Mouse (Mus musculus) liver, adult (tissue): ENCODE data around the gene Gm5136.

Experiments used
- GATA4 ChIP-seq: IDR thresholded peaks from 2 replicates; pipeline ENCODE4 v1.6.1; 2014; ENCODE audit warnings: mild to moderate bottlenecking, low read length; ENCODE audit not compliant: insufficient replicate concordance

The Gm5136 gene

GRCm38 (mm10) chr10:108658300-108658699 is 41.7 kb downstream of the Gm5136 start:
- TF ChIP-seq GATA4: no peak

GRCm38 (mm10) chr10:108657669-108658068 is 42.3 kb downstream of the Gm5136 start:
- TF ChIP-seq GATA4: no peak

- no peak for TF ChIP-seq GATA4
Observed at GRCm38 (mm10) chr10:108656898-108657297, 43.1 kb downstream of the Gm5136 start.

- no peak for TF ChIP-seq GATA4
Observed at GRCm38 (mm10) chr10:108655074-108655473, 44.9 kb downstream of the Gm5136 start.

- TF ChIP-seq GATA4: no peak
Observed at GRCm38 (mm10) chr10:108652831-108653230, 47.1 kb downstream of the Gm5136 start.

GRCm38 (mm10) chr10:108652066-108652465 is 47.9 kb downstream of the Gm5136 start:
- TF ChIP-seq GATA4: no peak

- TF ChIP-seq GATA4: no peak
Observed at GRCm38 (mm10) chr10:108649174-108649573, 50.8 kb downstream of the Gm5136 start.
